In the genomic region with DNA sequence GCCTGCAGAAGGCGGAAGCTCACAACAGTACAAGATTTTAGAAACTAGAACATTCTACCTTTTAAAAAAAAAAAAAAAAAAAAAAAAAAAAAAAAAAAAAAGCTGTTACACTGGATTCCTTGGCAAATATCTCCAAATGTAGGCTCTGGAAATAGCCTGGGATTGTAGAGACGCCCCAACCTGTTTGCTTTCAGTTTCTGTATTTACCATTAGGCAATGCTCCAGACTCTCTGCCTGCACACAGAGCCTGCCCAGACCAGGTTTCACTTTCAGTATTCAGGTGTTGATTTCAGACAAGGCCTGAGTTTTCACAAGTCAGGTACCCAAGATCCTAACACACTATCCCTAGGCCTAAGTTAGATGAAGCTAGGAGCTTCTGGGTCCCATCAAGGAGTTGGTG, we compare ENCODE assay signal across 12 mouse cellular contexts. TPM values are rescaled to one million over a fixed set of nuclear protein-coding genes. Genes with fewer than 3 reads are reported as not detected.
A peak's percentile ranks its signal among the peaks of the same experiment; 100 is the strongest.
DNase-seq lines count a peak whose midpoint lies in the region; ATAC-seq and TF ChIP-seq lines count a peak whose summit lies in the region.
"Had no signal": no experiment of that assay in that cellular context is flagged by ENCODE, and none has a peak within 500 bp of the region (broad histone marks: within the 10 kb centered on the region; RNA-seq: fewer than 3 reads in every experiment).

No protein-coding gene starts in this region.

- no peak for TF ChIP-seq CTCF in heart, postnatal 0 days (IDR thresholded peaks at IDR 0.05; ENCODE audit: low read depth)

- H3K27ac ChIP-seq in heart, postnatal 0 days (ENCODE audit: low read depth): no peak overlapping the region
- H3K27ac ChIP-seq in heart, embryonic 10.5 days: no peak overlapping the region
- H3K27ac ChIP-seq in lung, embryonic 15.5 days: peak overlapping the region; percentile 30; the same call in 1 of the 2 replicates

- no peak for TF ChIP-seq EP300 in heart, postnatal 0 days (IDR thresholded peaks at IDR 0.05; ENCODE audit: low read depth)

- 62% methylated on average over 2 of the region's 2 CpGs for WGBS in heart, postnatal 0 days
- WGBS in heart, embryonic 10.5 days: 84% methylated on average over 2 of the region's 2 CpGs
- 73% methylated on average over 2 of the region's 2 CpGs for WGBS in lung, embryonic 15.5 days

- H3K4me2 ChIP-seq in heart, postnatal 0 days (ENCODE audit: low read depth, low read length): no peak overlapping the region
- no peak overlapping the region for H3K4me2 ChIP-seq in lung, embryonic 15.5 days

- no peak for ATAC-seq in heart, postnatal 0 days (ENCODE audit: insufficient read depth, low read depth)
- peak; percentile 44; the same call in 1 of the 2 replicates for ATAC-seq in lung, embryonic 15.5 days (ENCODE audit: borderline replicate concordance, extremely low read depth, low FRiP score, low TSS enrichment)
- ATAC-seq: Patski had no signal

- no peaks in the 10 kb centered on the region for H3K9me3 ChIP-seq in heart, postnatal 0 days (replicated peaks; ENCODE audit: control insufficient read depth, low read length)
- H3K9me3 ChIP-seq in heart, embryonic 10.5 days: no peaks in the 10 kb centered on the region
- H3K9me3 ChIP-seq in lung, embryonic 15.5 days: no peaks in the 10 kb centered on the region

- peak; percentile 37 for DNase-seq in heart, postnatal 0 days (ENCODE audit: low spot score)
- no peak for DNase-seq in heart, embryonic 10.5 days (ENCODE audit: low spot score)
- peak; percentile 63 for DNase-seq in 3T3-L1 (ENCODE audit: low read depth, low spot score)
- DNase-seq in NIH3T3 (ENCODE audit: low read depth): peak; percentile 55
- no peak for DNase-seq in testis, postnatal 14 days (ENCODE audit: low spot score)
- no peak for DNase-seq in right cerebral cortex, adult 2 months (ENCODE audit: low spot score in 2 of 2)
- no peak for DNase-seq in adrenal gland, adult 8-10 months

- H3K9ac ChIP-seq in heart, postnatal 0 days (replicated peaks; ENCODE audit: low read depth, low read length): no peak overlapping the region
- H3K9ac ChIP-seq in lung, embryonic 15.5 days: no peak overlapping the region

- H3K36me3 ChIP-seq in heart, postnatal 0 days (replicated peaks; ENCODE audit: control insufficient read depth, insufficient read depth, low read length): no peaks in the 10 kb centered on the region
- no peaks in the 10 kb centered on the region for H3K36me3 ChIP-seq in heart, embryonic 10.5 days
- no peaks in the 10 kb centered on the region for H3K36me3 ChIP-seq in lung, embryonic 15.5 days

- peaks cover 32% of the 10 kb centered on the region for H3K4me1 ChIP-seq in heart, postnatal 0 days (ENCODE audit: control insufficient read depth, insufficient read depth)
- peaks cover 48% of the 10 kb centered on the region for H3K4me1 ChIP-seq in heart, embryonic 10.5 days
- peaks cover 41% of the 10 kb centered on the region for H3K4me1 ChIP-seq in lung, embryonic 15.5 days

- no peaks in the 10 kb centered on the region for H3K27me3 ChIP-seq in heart, postnatal 0 days (ENCODE audit: control insufficient read depth, insufficient read depth, low read length)
- peaks cover 14% of the 10 kb centered on the region; the same call in 1 of the 2 replicates for H3K27me3 ChIP-seq in heart, embryonic 10.5 days (ENCODE audit: insufficient read depth, poor library complexity, severe bottlenecking)
- H3K27me3 ChIP-seq in lung, embryonic 15.5 days: no peaks in the 10 kb centered on the region
- H3K27me3 ChIP-seq: Patski had no signal

- no peak overlapping the region for H3K4me3 ChIP-seq in heart, postnatal 0 days (ENCODE audit: low read depth, low read length)
- no peak overlapping the region for H3K4me3 ChIP-seq in heart, embryonic 10.5 days
- H3K4me3 ChIP-seq in lung, embryonic 15.5 days: no peak overlapping the region

RNA-seq across cellular contexts. Expression of a gene that starts 44.3 kb away (rescaled TPM):
- 0.80 and 5.0 TPM in 2 replicates for total RNA-seq in heart, postnatal 0 days (2014; rRNA removed; ENCODE audit: low replicate concordance)
- 2.7 and 3.2 TPM in 2 replicates for polyA plus RNA-seq in heart, postnatal 0 days (2015; fragmentation: Nextera tagmentation; extraction: Ambion mirVana)
- 3.7 and 4.1 TPM in 2 replicates for polyA plus RNA-seq in heart, embryonic 10.5 days (2016; fragmentation: Nextera tagmentation; extraction: Ambion mirVana)
- polyA plus RNA-seq in lung, embryonic 15.5 days (2015; fragmentation: Nextera tagmentation; extraction: Ambion mirVana): 9.8 and 10.4 TPM in 2 replicates
- total RNA-seq in adrenal gland, adult 8-10 months (2022): 10 to 100 TPM in 1 of 4 experiments, 1 to 10 TPM in 3; 2.9 to 14.3 (median 4.2) TPM

RNA-seq across cellular contexts. Expression of a gene that starts 47.4 kb away (rescaled TPM):
- total RNA-seq in heart, postnatal 0 days (2014; rRNA removed; ENCODE audit: low replicate concordance): not detected in 2 replicates
- polyA plus RNA-seq in heart, postnatal 0 days (2015; fragmentation: Nextera tagmentation; extraction: Ambion mirVana): not detected in 2 replicates
- not detected in 2 replicates for polyA plus RNA-seq in heart, embryonic 10.5 days (2016; fragmentation: Nextera tagmentation; extraction: Ambion mirVana)
- polyA plus RNA-seq in lung, embryonic 15.5 days (2015; fragmentation: Nextera tagmentation; extraction: Ambion mirVana): not detected in 2 replicates
- not detected for total RNA-seq in adrenal gland, adult 8-10 months (2022)
- total RNA-seq: left cerebral cortex, postnatal 14 days had no signal
- polyA plus RNA-seq: cortical plate, adult 2 months; heart, embryonic 14.5 days; Patski had no signal

RNA-seq across cellular contexts. Expression of a gene that starts 49.6 kb away (rescaled TPM):
- not detected in 2 replicates for total RNA-seq in heart, postnatal 0 days (2014; rRNA removed; ENCODE audit: low replicate concordance)
- polyA plus RNA-seq in heart, postnatal 0 days (2015; fragmentation: Nextera tagmentation; extraction: Ambion mirVana): not detected in 2 replicates
- not detected in 2 replicates for polyA plus RNA-seq in heart, embryonic 10.5 days (2016; fragmentation: Nextera tagmentation; extraction: Ambion mirVana)
- not detected in 2 replicates for polyA plus RNA-seq in lung, embryonic 15.5 days (2015; fragmentation: Nextera tagmentation; extraction: Ambion mirVana)
- not detected for total RNA-seq in adrenal gland, adult 8-10 months (2022)
- total RNA-seq: left cerebral cortex, postnatal 14 days had no signal
- polyA plus RNA-seq: cortical plate, adult 2 months; heart, embryonic 14.5 days; Patski had no signal

RNA-seq across cellular contexts. Expression of a gene that starts 54.9 kb away (rescaled TPM):
- not detected in 2 replicates for total RNA-seq in heart, postnatal 0 days (2014; rRNA removed; ENCODE audit: low replicate concordance)
- polyA plus RNA-seq in heart, postnatal 0 days (2015; fragmentation: Nextera tagmentation; extraction: Ambion mirVana): not detected in 2 replicates
- polyA plus RNA-seq in heart, embryonic 10.5 days (2016; fragmentation: Nextera tagmentation; extraction: Ambion mirVana): not detected in 2 replicates
- polyA plus RNA-seq in lung, embryonic 15.5 days (2015; fragmentation: Nextera tagmentation; extraction: Ambion mirVana): not detected in 2 replicates
- not detected for total RNA-seq in adrenal gland, adult 8-10 months (2022)
- total RNA-seq: left cerebral cortex, postnatal 14 days had no signal
- polyA plus RNA-seq: cortical plate, adult 2 months; heart, embryonic 14.5 days; Patski had no signal

Comparison
In these comparisons a context has a peak if more than half of its experiments do, and no peak if none do; other contexts are left out.
1. DNase-seq: peak in heart, postnatal 0 days (single experiment), 3T3-L1 (single experiment) and NIH3T3 (single experiment); none in heart, embryonic 10.5 days (single experiment), testis, postnatal 14 days (single experiment), right cerebral cortex, adult 2 months (0 of 2) and adrenal gland, adult 8-10 months (single experiment).